Mouse (Mus musculus) thymus, postnatal 10 days (tissue): ENCODE results near the gene Aass.

Experiments used
- DNase-seq, 2 experiments: peaks; one replicate each; pipeline ENCODE4 v3.0.0; 2021; ENCODE audit warnings: low spot score in 2 of 2

The Aass gene

GRCm38 (mm10) chr6:23055734-23056133, 77.1 kb downstream of the Aass start:
- no peak for DNase-seq

GRCm38 (mm10) chr6:23048836-23049235, 84.0 kb downstream of the Aass start:
- DNase-seq = no peak

- DNase-seq = no peak
Measured at GRCm38 (mm10) chr6:23028251-23028650, 104.5 kb downstream of the Aass start.
